Mouse (Mus musculus): ENCODE measurements around the gene Klhl32. TPM values are rescaled to one million over a fixed set of nuclear protein-coding genes. Genes with fewer than 3 reads are reported as not detected.
"Not testable (repeated sequence)": the region's sequence is repeated elsewhere in the genome, so short reads cannot be mapped to it uniquely, and the experiment has no call there.

Klhl32 gene
- total RNA-seq, 2 experiments from 2014 or later, result 15.5 to 16.2 TPM

DNA sequence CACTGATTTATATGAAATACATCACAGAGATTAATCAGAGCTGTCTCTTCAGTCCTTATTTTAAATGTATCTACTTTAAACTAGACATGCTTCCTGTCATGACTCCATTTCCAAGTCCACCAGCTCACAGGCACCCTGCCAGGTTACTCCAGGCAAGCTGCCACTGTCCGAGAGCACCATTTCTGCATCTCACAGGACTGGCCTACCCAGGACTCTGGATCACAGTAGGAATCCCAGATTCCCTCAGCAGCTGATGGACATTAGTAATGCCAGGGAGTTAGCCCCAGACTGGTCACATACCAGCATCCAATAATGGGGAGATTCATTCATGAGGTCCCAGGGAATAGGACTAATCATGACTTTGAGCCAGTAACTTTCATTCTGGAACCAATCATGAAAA, 54.7 kb downstream of the Klhl32 start:
- DNase-seq (ENCODE audit: low spot score in 2 of 2), result no peak

DNA sequence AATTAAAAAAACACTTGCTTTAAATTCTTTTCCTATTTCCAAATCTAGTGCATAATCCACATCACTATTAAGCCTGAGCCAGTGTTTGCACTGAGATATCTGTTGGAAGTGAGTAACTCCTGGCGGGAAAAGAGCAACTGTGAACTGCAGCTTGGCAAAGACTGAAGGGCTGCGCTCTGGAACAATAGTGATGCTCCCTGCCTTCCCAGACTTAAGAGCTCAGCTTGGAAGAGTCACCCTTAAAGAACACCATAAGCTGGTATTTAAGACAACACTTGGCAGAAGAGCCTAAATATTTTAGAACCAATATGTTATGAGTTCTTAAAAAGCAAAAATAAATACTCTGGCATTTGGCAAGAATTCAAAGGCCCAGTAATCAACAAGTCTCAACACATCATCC, 55.7 kb downstream of the Klhl32 start:
- DNase-seq (ENCODE audit: low spot score in 2 of 2), result no peak

DNA sequence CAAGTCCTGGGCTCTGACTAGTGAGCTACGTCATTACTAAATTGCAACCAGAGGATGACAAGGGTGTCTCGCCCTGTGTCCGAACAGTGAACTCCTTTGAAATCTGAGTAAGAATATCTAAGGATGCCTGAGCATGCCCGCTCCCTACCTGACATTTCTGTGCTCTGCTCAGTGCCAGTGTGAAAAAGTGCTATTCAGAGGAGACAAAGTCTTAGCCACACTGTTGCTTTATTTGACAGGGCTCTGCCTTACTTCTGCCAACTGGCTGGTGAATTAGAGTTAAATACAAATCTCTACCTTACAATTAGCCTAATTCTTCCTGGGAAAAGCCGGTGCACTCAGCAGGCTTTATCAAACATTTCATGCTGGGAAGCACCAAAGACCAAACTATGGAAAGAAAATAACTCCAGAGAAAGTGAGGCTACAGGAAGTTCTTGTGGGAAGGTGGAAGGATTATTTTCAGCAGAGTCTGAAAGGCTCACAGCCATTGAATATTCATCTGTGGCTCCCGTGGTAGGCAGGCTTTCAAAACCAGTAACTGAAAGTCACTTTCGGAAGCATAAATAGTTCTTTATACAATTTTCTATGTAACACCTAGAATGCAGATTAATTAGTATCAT, 57.1 kb downstream of the Klhl32 start:
- DNase-seq (ENCODE audit: low spot score in 2 of 2), result no peak

DNA sequence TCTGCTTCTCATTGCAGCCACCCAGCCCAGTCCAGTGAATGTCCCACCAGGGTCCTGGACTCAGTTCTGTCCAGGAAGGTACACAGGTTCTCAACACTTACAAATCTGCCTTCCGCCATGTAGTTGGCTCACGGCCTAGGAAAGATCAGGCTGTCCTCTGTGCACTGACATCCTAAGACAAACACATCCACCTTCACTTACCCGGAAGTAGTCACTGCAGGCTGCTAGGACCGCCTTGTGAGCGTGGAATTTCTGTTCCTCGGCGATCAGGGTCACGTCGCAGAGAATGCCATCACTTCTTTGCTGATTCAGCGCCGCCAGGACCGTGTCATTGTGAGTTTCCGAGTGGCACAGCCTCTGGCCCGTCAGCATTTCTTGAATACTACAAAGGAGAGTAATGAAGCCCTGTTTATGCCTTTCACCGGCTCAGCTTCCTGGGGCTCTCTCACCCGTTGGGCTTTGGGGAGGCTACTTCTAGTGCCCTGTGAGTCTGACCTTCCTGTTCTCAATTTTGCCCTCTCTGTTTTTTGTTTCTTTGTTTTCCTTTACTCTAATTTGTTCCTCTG, 58.4 kb downstream of the Klhl32 start:
- DNase-seq (ENCODE audit: low spot score in 2 of 2), result no peak

DNA sequence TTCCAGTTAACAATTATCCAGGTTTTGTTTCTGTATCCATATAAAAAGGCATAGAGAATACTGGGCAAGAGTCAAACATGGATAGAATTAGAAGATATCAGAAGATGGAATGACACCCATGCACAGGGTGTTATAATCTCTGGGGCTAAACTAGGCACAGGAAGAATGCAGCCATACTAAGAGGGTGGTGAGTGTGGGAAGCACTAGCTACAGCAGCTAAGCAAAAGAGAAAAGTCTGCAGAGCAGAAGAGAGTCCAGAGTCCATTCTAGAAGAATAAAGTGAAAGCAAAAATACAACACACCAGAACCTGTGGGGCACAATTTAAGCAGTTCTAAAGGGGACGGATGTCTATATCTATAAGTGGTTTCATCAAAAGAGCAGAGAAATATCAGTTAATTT, 61.6 kb downstream of the Klhl32 start:
- DNase-seq (ENCODE audit: low spot score in 2 of 2), result no peak

DNA sequence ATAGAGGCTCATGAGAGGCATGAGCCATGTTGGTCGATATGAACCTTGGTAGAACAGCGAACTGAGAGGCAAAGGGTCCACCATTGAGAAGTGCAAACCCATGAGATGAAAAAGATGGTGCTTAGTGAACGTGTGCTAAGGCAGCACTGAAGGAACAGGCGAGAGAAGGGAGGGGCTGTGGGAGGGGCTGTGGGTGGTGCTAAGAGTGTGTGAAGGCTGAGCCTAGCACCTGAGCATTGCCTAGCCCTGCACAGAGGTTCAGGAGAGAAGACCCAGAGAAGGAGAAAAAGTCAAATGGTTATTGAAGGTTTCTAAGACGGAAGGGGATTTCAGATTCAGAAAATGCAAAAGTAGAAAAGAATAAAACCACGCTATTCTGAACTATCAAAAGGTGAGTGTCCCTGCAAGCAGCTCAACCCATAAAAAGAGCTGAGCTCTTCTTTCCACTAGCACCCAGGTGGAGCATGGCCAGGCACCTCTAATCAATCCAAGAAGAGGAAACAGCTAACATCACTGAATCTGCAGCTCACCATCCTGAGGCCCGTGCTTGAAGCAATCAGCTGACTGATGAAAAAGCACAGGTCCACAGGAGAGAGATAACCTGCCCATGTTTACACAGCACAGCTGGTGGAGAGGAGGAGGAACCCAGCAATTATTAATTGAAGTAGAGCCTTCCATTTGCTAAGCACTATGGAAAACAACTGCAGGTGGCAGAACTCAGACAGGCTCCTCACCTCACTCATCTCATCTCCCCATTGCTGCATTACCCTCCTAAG, 65.0 kb downstream of the Klhl32 start:
- DNase-seq (ENCODE audit: low spot score in 2 of 2), result no peak

DNA sequence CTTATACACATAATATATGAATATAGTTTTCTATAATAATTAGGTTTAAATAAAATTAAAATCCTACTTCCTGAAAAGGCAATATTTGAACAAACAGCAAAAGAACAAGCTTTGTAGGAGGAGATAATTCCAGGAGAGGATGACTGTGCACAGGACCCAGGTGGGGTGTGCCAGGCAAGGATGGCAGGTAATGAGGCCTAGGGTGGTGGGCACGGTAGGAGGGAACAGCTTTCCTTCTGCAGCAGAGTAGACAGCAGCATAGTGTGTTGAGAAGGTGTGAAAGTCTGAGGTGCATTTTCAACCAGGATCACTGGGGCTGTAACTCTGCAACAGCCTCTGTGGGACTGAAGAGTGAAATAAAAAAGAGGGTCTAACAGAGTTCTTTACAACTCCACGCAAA, 85.0 kb downstream of the Klhl32 start:
- DNase-seq (ENCODE audit: low spot score in 2 of 2), result no peak

DNA sequence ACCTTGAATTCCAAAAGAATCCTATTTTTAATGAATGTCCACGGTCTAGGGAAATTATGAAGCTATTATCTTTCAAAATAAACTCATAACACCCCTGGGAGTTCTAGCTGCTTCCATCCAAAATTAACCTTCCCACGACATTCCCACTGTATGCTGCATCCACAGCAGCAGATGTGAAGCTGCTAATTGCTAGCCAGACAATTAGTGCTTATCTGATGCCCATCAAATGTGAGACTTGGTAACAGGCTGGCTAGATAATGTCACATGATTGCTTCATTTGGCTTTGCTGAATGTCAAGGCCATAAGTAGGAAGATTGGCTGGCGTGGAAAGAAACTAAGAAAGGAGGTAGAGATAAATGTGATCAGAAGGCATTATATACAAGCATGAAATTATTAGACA, 85.5 kb downstream of the Klhl32 start:
- no peak for DNase-seq (ENCODE audit: low spot score in 2 of 2)

DNA sequence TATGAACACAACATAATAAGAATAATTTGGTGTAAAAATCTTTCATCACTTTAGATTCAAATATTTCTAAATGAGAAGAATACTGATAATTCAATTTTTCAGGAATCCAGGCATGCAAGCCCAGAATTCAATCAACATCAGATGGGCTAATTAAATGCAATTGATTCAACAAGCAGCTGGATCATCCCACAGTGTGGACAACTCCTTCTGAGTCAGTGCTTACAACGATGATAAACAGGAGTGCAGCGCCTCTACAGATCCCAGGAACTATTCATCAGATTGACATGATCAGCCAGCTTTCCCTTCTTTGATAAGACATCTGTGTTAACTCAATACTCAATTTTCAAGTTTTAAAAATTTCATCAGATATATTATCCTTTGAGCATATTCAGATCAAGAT, 86.4 kb downstream of the Klhl32 start:
- peak; percentile 20 to 54 for DNase-seq (ENCODE audit: low spot score in 2 of 2)

DNA sequence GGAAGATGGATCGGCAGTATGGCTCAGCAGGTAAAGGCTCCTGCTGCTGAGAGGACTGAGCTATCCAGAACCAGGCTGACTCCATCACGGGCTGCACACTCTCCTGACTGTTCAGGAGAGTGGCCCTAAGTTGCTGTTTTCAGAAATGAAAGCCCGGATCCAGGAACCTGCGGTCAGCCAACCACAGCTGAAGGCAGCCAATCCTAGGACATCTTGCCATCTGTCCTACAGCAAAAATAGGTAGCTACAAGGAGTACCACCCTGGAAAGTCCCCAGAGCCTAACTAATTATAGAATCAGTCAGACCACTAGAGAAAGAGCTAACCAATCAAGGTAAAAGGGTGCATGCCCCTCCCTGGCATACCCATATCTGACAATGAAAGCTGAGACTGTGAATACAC, 87.5 kb downstream of the Klhl32 start:
- DNase-seq (ENCODE audit: low spot score in 2 of 2), result no peak

DNA sequence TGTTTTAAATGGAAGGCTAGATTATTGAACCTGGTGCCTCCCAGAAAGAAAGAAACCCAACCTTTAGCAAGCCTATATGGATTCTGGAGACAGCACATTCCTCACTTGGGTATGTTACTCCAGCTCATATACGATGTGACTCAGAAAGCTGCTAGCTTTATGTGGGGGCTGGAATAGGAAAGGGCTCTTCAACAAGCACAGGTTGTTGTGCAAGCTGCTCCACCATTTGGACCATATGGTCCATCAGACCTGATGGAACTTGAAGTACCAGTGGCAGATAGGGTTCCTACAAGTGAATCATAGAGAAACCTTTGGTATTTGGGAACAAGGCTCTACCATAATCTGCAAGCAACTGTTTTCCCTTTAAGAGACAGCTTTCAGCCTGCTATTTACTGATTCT, 92.0 kb downstream of the Klhl32 start:
- peak; percentile 54 to 80 for DNase-seq (ENCODE audit: low spot score in 2 of 2)

DNA sequence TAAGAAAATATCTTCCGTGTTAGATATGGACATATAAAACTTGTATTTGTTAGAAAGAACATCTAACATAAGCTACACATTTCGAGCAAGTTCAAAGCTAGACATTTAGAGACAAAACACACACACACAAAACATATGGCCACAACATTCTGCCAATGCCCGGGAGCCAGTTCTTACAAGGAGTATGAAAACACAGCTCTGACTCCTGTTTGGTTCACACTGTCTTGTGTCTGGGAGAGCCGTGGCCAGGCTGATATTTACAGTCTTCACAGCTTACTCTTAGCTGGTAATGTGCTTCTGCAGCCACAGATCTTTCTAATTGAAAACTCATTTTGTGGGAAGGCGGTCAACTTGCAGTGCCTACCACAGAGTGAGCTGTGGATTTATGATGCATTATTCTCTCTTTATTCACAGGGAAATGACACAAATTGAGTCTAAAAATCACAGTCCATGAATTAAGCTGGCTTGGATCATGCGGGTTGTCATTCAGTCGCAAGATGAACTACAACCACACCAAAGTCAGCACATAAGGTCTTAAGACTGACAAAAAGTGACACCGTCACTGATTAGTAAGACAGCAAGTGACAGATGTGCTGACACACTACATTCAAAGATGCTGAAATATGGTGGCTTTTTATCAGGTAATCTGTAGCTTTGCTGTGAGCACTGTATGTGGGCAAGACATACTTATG, 98.3 kb downstream of the Klhl32 start:
- peak; percentile 5 to 35 for DNase-seq (ENCODE audit: low spot score in 2 of 2)

DNA sequence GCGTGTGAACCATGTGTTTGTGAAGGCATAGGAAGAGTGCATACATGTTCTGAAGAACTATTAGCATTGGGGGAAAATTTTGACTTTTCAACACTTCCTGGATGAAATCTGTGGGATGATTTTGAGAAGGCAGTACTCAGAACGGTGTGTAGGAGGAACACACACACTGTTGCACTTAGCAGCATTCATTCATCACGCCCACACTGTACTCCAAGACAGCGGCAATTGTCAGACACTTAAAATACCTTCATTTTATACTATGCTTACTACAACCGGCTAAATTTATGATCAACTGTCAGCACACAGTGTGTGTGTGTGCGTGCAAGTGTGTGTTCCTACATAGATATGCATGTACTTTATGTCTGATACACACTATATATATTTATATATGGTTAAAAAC, 113.8 kb downstream of the Klhl32 start:
- DNase-seq (ENCODE audit: low spot score in 2 of 2), result peak in 1 of 2 experiments; percentile 65

DNA sequence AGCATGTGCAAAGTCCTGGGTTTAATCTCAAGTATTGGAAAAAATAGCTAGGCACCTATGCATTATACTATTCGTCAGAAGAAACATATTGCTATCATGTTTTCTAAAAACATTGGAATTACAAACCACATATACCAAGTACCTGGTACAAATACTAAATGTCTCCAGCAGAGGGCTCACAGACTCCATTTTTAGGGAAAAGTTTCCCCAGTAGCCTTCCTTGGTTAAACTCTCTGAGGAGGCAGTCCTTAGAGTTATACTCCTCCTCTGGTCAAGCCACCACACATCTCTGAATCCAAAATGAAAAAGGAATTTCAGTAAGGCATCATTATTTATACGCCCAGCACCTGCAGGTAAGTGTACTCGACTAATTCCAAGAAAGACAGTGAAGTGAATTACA, 130.1 kb downstream of the Klhl32 start:
- peak; percentile 34 to 81 for DNase-seq (ENCODE audit: low spot score in 2 of 2)

DNA sequence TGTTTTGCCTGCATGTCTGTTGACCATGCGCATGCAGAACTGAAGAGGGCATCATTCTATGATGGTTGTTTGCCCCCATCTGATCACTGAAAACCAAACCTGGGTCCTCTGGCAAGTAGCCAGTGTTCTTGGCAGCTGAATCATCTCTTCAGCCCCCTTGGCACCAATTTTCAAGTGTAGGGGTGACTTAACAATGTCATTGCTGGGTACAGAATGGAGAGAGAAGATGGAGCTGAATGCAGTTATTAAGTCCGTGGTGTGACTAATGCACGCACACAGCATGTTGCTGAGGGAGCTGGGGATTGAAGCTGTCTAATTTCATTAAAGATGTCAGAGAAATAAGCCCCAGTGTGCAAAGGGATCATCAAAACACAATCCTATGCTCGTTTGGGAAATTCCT, 135.4 kb downstream of the Klhl32 start:
- no peak for DNase-seq (ENCODE audit: low spot score in 2 of 2)

DNA sequence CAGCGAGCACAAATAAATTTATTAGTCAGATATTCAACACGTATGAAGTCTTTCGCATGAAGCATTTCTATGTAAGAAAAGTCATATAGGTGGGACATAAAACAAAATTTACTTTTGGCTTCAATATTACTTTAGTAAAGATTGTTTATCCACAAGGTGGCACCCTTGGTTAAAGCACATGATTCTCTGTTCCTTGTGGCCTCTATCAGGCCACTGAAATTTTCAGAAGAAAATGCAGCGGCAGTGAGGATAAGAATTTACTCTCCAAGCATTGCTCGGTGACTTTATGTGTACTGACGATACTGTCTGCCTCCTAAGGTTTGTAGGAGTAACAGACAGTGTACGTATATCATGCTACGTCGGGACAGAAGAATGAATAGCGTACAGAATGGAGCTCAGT, 136.6 kb downstream of the Klhl32 start:
- peak in 1 of 2 experiments; percentile 12 for DNase-seq (ENCODE audit: low spot score in 2 of 2)

DNA sequence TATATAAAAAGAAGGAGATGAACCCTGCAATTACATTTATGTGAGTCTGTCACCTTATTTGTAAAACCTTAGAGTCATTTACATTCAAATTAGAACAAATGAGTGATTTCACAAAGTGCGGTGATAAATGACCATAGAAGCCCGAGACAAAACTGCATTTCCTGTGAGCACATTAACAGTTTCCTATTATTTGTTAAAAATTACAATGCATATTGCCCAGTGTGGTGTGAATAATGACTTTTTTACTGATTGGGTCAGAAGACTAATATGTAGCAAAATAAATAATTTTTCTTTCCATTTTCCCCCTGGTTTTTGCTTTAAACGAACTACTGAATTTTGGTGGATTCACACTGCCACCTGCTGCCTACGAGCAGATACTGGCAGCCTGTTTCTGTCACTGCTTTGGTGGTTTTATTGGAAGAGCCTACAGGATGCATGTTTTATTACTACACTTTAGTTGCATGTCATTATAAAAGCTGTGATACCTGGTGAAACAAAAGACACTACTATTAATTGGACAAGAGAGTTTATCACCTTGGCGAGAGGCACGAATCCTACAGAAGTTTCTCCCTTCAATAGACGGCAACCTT, 152.3 kb downstream of the Klhl32 start:
- DNase-seq (ENCODE audit: low spot score in 2 of 2), result peak; percentile 16 to 52

DNA sequence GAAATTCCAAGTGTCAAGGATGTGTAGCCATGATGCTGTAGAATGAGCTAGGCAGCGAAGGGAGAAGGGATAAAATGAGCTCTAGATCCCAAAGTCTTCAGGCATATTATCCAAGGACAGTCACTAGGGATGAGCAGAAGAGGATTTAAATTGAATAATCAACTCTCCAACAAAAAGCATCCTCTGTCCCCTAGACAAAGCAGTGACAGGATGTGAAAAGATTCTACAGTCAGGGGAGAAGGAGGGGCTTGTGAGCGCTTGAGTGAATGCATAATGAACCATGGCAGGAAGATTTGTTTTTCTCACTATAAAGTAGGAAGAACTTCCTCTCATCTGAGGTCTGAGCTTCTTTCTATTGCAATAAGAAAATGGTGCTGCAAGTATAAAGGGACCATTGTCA, 170.8 kb downstream of the Klhl32 start:
- no peak for DNase-seq (ENCODE audit: low spot score in 2 of 2)

DNA sequence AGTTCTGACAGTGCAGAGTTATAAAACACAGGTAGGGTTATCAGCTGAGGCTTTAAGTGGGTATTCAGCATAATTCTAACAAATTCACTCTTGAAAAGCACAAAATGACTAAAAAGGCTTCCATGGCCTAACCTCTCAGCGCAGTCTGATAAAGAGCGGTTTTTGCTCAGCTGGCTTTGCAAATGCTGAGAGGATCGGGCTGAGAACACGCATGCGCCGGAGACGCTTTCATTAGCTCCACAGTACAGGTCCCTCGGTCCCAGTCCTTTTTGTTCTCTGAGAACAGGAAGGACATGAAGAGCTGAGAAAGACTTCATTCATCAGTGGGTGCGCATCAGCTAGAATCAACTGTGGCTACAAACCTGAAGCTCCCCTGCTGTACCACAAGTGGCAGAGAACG, 180.9 kb downstream of the Klhl32 start:
- DNase-seq (ENCODE audit: low spot score in 2 of 2), result peak in 1 of 2 experiments; percentile 27

DNA sequence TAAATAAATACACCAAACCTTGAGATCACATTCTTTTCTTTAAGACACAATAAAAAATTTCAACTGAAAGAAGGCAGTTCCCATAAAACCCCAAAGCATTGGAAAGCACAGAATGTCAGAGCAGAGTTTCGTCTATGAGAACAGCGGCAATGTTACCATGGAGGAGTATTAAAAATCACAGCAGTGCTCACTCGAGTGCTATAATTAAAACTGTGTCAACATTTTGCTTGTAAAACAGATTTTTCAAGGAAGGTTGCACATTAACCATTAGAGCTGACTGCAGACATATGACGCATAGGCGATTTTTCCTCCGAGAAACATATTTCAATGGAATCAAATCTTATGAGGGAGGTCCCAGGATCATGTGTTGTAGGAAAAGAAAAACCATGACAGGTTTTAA, 191.7 kb downstream of the Klhl32 start:
- peak; percentile 10 to 56 for DNase-seq (ENCODE audit: low spot score in 2 of 2)

DNA sequence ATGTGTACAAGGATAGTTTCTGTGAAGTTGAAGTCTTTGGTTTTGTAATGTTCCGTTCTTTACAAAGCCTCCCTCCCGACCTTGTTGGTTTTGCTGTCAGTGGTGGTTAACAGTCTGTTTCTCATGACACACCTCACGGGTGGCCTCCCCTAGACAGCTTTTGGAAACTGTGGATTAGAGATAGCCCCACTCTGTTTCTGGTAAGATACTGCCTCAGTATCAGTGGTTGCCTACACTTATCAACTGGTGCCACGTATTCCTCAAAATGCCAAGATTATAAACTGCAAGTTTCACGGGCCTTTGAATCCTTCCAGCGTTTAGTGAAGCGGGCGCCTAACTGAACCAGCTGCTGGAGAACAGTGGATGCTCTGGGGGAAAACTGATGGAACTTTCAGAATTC, 206.2 kb downstream of the Klhl32 start:
- DNase-seq (ENCODE audit: low spot score in 2 of 2), result not testable (repeated sequence)

DNA sequence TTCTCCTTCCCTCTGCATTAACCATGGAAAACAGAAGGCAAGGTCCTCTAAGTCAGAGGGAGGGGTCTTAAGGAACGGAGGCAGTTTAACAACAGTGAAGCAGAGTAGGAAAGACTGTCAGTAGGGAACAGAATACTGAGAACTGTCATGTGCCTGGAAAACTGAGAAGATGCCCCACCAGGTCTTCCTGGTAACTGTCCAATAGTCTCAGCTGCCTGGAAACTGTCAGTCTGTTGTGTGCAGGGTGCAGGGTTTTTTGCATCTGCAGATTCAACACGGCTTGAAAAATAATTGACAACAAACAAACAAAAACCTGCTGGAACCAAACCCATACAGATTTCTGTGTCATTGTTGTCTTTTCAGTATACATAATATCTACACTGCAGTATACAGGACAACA, 208.6 kb downstream of the Klhl32 start:
- DNase-seq (ENCODE audit: low spot score in 2 of 2), result no peak
